Mouse (Mus musculus) telencephalon, adult 2 months (tissue): ENCODE measurements around the gene Rbpj.

Source experiments
- DNase-seq: peaks from one replicate; pipeline ENCODE4 v3.0.0-alpha.2; 2011; ENCODE audit warnings: low read depth, low spot score

Rbpj gene

DNA sequence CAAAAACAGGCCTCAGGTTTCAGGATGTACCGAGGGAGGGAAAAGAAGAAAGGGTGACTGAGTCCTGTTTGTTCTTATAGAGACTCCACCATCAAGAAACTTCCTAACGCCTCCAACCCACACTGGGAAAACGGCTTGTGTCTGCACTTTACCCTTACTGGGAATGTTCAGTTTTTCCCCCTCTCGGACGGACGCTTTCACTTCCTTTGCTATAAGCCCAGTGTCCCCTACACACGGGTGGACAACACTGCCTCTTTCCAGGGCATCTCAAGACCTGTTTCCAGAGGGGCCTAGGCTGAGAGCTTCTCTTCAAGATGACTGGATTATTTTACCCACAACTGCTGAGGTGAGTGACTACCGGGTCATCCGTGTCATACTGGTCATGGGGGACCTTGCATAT, at the start of gene Rbpj:
Rbpj (plus strand) TSS at position 270 of the 400 bp plus-strand sequence.
- DNase-seq: no peak

DNA sequence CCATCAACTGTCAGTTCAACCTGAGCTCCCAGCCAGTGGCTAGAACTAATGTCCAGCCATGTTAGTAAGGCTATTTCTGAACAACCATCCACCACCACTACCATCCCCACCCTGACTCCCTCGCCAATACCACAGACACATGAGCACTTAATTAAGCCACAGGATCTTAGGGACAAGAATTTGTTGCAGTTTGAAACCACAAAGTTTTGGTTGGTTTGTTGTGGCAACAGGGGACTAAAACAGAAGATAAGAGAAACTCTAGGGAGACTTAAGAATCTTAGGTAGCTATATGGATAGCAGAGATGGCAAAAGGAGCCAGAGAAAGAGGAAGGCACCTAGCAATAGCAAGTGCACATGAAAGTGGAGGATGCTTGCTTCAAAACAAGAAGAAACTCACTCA, 45.2 kb upstream of the Rbpj start:
- DNase-seq: no peak

DNA sequence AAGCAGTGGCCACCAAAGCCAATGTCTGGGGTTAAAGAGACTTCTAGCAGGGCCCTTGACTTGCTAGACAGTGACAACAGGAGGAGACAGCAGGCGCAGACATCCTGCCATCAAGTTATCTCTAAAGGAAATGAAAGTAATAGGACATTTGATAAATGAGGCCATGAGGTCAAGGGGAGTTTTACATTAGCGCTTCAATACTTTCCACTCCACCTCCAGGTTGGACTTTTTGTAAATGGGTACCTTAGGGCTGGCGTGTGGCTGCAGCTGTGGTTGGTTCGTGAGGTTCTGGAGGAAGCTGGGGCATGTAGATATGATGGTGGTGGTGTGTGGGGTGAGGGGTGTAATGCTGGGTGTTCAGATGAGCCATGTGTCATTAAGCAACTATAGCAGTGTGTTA, 44.7 kb upstream of the Rbpj start:
- DNase-seq: no peak

DNA sequence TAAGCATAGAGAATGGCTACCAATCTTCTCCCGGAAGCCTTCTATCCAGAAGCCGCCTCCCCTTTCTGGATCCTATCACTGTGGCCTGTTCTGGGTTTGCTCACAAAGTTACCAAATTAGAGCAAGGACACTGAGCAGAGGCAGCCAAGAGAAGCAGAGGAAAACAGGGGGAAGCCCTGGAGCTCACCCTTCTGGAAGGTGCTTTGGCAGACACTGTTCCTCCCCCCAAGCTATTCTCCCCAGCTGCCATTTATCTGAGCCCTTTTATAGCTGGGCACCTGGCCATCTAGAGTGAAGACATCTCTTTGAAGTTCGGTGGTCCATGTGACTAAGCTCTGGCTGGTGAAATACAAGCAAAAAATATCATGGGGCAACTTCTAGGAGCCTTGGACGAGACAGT, 38.5 kb upstream of the Rbpj start:
- no peak for DNase-seq

DNA sequence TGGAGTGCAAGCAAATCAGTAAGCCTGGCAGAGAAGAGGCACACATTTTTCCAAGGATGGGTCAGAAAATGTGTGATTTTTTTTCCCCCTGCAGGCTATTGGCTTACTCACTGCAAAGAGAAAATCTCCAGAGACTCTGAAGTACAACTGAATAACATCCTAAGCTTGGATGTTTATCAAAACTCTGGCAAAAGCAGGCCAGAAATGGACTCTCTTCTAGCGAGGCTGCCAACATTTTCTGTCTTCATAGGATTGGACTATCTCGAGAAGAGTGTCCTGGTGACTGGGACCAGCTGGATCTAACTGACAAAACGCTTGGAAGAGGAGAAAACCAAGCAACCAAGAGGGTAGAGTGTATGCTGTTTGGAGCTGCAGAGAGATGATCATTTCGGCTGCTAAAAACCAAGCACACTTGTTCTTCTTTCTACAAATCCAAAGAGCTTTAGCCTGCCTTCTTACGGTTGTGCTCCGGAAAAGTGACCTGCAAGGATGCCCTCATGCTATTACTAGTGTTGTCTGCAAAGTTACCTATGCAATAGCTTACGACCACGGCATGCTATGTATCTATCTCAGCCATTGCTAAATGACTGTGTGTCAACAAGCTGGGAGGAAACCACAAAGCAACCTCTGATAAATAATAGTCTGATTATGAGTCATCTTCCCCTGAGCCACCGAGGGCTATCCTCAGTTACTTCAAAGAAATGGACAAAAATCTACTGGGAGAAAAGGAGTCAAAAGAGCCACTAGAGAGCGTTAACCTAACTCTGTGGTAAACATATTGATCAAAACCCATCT, 36.1 kb upstream of the Rbpj start:
- DNase-seq: no peak

DNA sequence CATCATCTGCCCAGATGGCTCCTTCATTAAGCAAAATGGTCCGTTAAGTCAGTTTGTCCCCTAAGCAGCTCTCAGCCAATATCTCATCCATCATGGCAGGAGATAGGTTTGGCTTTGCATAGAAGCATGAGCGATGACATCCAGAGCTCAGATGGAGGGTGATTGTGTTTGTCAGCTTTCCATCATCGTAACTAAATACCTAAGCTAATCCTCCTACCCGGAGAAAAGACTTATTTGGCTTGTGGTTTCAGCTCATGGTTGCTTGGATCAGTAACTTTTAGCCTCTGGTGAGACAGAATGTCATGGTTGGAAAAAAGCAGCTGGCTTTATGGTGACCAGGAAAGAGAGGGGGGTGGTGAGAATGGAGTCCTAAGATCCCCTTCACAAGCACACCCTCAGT, 33.5 kb upstream of the Rbpj start:
- no peak for DNase-seq

DNA sequence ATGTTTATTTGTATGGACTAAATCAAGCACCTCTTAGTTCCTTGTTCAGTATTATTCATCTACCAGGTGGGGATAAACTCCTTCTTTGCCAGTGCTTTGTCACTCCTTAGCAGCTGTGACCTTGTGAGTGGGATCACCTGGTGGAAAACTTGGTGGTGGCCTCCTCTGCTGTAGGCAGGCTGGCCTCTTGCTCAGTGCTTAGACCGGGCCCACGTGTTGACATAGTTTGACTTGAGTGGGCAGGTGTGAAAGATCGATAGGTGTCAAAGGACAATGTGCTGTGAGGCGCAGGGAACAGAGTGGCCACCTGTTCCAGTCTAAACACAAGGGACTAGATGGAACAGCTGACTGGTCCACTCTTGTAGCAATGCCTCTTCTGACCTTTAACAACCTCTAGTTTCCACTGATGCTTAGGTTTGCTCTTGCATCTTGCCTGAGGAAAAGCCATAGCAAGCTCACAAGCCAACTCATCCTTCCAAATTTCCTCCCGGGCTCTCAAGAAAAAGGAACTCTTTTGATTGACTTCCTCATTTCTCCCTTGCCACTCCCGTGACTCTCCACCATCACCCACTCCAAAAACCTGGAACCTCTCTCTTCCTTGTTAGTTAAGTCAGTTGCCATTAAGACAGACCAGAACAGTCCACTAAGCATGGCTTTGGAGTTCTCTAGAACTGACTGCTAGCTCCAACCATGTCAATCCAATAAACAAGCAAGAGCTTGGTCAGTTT, 28.9 kb upstream of the Rbpj start:
- DNase-seq: no peak

DNA sequence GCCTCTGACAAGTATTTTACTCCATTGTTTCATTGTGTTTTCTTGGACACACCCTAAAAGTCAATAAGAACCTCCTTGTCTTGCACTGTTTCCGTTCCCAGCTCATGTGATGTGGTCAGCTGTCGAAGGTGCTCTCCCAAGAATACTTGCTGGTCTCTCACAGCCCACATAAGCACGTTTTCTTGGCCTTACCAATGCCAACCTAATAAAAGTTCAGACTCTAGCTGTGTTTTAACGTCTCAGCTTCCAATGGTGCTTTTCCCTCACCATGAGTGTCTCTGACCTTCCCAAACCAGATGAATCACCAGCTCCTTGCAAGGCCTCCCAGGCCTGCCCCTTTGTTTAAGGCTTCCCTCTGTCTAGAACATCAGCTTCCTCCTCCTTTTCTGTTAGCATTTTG, 28.2 kb upstream of the Rbpj start:
- DNase-seq: no peak

DNA sequence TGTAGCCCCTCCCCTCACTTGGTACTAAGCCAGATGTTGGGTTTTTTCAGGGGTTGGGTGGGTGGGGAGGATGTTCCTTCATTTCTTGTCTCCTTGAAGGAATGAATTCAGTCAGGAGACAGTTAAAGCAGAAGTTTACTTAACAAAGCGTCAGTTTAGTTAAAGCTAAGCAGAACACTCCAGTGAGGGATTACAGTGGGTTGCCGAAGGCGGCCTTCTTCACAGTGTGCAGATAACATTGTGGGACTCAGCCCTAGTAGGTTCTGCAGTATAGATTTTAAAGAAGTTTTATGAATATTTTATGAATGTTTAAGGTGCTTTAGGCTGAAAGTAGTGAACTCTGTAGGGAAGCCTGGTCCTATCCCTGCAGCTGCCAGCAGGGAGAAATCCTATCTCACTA, 27.7 kb upstream of the Rbpj start:
- DNase-seq: no peak

DNA sequence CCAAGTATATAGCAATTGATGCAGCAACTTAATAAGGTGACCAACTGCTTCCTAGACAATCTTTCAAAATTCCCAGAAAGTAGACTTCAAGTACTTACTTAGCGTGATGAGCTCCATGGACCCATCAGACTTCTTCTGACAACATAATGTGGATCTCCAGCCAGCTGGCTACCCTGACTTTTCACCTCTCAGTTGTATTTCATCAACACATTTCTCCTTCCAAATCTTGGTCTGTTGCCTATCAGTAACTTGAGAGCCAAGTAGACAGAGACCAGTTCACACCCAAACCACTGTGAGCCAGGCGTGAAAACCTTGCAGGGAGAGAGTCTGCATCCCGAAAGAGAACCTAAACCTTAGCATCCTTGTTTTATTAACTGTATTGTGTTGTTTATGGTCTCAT, 26.3 kb upstream of the Rbpj start:
- no peak for DNase-seq

DNA sequence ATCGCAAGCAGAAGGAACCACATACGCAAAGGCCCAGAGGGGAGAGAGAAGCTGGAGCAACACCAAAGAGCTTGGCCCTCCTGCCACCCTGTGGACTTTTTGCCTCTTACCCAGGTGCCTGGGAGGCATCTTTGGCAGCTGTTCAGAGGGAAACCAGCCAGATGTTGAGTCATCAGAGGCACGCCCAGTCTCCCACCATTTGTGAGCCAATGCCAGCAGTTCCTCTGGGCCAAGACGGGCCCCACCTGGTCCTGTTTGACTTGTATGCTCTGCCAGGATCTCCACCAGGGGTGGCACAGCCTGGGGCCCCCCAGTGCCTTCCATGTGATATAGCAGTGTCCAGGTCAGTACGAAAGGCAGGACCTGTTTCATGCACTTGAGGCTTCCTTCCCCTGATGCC, 21.9 kb upstream of the Rbpj start:
- no peak for DNase-seq

DNA sequence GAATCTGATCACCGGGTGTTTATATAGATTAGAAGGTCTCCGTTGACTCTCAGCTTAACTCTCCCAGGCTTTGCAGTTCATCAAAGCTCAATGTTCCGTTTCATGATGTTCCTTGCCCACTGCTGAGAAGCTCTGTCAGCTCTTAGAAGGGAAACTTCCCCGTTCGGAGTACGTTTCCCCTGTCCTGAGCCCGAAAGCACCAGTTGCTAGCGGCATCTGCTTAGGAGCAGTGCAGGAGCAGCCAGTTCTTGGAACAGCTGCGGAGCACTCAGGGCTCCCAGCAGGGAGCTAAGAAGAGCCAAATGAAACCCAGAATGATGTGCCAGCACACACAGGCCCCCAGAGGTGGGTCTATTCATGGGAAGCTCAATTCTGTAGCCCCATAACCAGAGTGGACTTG, 15.0 kb upstream of the Rbpj start:
- no peak for DNase-seq

DNA sequence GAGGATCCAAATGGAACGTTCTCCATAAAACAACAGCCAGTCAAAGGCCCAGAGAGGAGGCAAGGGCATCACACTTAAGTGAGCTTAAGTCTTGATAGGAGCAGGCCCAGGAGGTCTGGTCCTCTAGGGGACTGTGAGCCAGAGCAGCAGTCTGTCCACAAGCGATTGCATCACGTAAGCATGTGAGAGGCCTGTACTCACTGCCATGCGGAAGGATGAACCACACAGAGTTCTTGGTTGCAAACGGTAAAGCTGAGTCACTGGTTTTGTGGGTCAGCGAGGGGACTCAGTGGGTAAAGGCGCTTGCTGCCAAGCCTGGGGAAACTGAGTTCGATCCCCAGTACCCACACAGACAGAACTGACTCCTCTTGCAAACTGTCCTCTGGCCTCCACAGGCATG, 14.1 kb upstream of the Rbpj start:
- no peak for DNase-seq

DNA sequence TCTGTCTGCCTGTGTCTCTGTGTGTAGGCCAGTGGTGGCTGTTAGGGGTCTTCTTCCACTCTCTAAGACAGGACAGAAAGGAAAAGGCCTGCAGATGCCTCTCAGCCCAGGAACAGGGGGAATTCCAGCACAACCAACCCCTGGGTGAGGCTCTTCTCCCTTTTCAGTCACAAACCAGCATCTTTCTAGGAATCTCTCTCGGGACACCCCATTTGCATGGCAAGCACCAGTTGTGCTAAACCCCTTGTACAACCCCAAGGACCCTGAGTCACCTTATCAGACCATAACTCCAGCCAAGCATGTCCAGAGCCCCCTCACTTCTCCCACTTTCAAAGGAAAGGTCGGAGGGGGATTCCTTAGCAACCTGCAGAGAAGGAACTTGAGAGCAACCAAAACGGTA, 13.0 kb upstream of the Rbpj start:
- DNase-seq: no peak

DNA sequence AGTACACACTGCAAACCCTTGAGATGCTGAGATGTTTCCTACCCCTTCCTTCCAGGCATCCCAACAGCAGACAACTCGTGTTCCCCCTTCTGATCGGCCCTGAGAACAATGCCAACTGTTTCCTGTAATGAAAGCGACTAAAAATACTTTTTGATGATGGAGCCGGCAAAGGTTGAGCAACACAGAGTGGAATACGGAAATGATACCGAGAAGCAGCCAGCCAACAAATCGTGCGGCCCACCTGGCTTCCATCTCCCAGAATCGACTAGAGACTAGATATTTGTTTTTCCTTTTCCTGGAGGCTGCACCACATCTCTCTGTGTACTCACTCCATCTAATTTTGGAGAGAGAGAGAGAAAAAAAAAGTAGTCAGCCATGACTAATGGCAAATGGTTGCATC, 11.2 kb upstream of the Rbpj start:
- no peak for DNase-seq

DNA sequence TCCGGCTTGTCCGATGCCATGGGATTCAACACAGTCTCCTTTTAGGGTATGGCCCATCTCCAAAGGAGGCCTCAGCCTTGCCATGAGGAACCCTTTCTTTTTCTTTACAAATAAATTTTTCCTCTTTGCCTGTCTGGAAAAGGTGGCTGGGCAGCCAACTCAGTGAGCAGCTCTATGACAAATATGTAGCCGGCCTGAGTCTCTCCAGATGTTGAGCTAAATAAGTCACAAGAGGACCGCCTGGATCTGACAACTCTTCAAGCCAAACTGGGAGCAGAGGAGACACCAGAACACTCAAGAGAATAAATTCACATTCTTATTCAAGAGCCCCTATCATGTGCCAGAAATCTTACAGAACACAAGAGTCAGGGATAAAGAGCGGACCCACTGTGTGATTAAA, 10.5 kb upstream of the Rbpj start:
- DNase-seq: no peak

DNA sequence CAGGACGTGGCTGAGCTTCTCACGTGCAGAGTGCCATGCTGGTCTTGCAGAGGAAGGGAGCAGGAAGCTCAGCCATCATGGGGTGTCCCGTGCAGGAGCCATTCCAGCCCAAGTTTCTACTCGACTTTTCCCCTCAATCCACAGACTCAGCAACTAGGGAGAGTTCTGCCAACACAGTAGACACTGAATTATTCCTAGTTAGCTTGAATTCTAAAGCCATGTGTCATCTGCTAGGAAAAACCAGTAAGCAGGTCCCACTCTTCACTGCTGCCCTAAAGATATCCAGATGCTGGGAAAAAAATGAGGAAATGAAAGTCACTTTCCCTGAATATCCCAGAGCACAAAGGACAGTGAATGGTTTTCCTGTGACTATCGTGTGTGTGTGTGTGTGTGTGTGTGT, 5.8 kb upstream of the Rbpj start:
- DNase-seq: no peak

DNA sequence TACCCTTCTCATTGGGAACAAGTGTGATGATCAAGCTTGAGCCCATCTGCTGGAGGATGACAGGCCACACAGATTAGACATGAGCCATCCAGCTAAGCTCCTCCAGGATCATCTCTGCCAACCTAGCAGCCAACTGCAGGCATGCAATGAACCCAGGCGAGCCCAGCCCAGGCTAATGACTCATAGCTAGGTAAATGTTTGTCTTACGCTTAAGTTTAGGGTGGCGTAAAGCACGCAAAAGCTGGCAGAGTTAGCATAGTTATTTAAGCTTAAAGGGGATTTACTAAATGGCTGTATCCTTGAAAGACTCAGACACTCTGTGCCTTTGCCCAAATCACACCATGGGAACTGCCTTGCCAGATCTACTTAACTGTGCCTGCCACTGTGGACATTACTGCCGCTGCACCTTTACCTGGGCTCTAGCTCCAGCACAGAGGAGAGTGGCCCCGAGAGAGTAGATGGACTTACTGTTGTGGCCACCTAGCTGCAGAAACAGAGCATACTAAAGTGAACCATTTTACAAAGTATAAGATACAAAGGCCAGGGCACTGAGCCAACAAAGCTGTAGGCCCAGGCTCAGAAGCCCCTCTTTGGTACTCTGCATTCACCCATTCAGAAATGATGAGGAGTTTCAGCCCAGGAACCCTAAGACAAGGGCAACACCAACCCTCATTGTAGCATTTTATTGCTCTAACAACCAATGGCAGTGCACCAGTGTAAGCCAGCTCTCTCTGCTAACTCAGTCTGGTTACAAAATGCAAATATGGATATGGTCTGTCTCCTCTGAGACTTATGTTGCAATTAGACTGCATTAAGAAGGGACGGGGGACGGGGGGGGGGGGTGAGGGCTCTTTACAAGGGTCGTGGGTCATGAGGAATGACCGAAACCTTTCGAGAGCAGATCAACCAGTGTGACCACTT, 2.6 kb upstream of the Rbpj start:
- no peak for DNase-seq

DNA sequence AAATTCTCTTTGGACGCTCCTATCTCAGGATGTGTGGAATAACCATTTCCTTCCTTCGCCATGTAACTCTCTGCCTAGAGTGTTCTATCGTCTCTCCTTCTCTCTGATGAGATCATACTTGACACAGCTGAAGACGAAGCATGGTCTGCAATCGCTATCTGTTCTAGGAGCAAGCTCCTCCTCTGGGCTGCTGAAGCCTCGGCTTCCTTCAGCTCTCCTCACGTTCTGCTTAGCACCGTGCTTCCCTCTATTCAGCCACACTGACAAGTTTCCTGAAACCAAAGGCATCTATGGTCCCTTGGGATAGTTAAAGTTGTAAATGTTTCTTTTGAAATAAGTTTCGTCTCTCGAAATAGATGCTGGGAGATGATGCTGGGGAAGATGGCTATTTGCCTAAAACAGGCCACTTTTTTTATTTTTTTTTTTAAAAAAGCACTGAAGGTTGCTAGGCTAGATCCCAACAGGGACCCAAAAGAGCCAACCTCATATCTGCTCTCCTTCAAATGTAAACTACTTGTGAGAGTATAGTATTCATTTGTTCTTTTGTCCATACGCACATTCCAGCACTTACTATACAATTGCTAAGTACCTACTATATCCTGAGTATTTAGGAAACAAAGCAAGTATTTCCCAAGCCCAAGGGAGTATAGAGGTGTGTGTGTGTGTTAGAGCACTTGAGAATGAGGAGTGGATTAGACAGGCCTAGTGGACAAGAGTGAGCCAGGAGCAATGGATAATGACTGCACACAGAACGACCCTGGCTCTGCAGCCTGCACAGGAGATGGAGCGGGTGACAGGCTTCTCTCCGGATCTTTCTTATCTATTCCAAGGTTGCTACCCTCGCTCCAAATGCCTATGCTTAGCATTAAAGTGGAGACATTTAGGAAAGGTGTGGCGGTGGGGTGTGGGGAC, 726 bp downstream of the Rbpj start:
- no peak for DNase-seq

DNA sequence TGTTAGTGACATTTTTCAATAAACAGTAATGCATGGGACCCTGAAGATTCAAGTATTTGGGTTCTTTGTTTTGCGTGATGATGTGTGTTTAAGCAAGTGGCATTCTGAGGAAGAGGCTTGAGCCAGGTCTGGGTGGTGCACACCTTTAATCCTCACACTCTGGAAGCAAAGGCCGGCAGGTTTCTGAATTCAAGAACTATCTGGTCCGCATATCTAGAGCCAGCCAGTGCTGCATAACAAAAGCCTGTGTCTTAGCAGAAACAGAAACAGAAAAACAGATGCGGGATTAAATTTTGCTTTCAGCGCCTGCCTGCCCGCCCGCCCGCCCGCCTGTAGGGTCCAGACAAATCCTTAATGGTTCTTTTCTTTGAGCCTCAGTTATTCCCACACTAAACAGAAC, 1.6 kb downstream of the Rbpj start:
- no peak for DNase-seq

DNA sequence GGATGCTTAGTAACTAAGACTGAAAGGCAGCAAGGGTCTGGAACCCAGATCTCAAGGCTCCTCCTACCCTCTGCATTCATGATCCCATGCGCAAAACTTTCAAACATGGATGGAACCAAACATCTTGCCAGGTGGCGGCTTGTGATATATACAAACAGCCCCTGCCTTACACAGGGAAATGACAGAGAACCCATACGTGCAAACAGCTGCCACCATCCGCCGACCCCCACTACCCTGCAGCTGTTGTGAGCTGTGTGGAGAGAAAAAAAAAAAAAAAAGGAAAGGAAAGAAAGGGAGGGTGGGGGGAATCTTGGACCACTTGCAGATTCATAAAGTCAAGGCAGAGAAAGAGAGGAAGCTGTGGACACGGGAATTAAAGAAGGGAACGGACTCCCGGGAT, 2.4 kb downstream of the Rbpj start:
- DNase-seq: no peak
